Mouse (Mus musculus): ENCODE measurements around the gene Gpr108. TPM values are rescaled to one million over a fixed set of nuclear protein-coding genes. Genes with fewer than 3 reads are reported as not detected.
"Not testable (repeated sequence)": the region's sequence is repeated elsewhere in the genome, so short reads cannot be mapped to it uniquely, and the experiment has no call there.

Gene Gpr108
- polyA plus RNA-seq, 1 experiment from 2014 or later = 27.6 TPM

GRCm38 (mm10) chr17:57277598-57278261, 29.5 kb upstream of the Gpr108 start:
- 84% methylated on average over 4 of the region's 5 CpGs for WGBS
- H3K4me3 ChIP-seq (ENCODE audit: low read depth, low read length); H3K4me2 ChIP-seq (ENCODE audit: low read depth, low read length); H3K9me3 ChIP-seq (replicated peaks; ENCODE audit: control insufficient read depth, low read length); DNase-seq (ENCODE audit: low spot score); H3K36me3 ChIP-seq (replicated peaks; ENCODE audit: control insufficient read depth, insufficient read depth, low read depth, low read length); H3K9ac ChIP-seq (replicated peaks; ENCODE audit: low read length); H3K27ac ChIP-seq (replicated peaks; ENCODE audit: low read depth, low read length); ATAC-seq (replicated peaks; ENCODE audit: insufficient number of reproducible peaks, low FRiP score, low TSS enrichment, low read depth); H3K4me1 ChIP-seq (ENCODE audit: control insufficient read depth, insufficient read depth, low read length): not testable (repeated sequence)
- H3K27me3 ChIP-seq (ENCODE audit: control insufficient read depth, insufficient read depth, low read length) = peaks cover 20% of the 10 kb centered on the region

GRCm38 (mm10) chr17:57276634-57277121, 28.4 kb upstream of the Gpr108 start:
- H3K4me1 ChIP-seq (ENCODE audit: control insufficient read depth, insufficient read depth, low read length) = no peaks in the 10 kb centered on the region
- H3K9ac ChIP-seq (replicated peaks; ENCODE audit: low read length) = no peak overlapping the region
- H3K27me3 ChIP-seq (ENCODE audit: control insufficient read depth, insufficient read depth, low read length) = peaks cover 20% of the 10 kb centered on the region
- ATAC-seq (replicated peaks; ENCODE audit: insufficient number of reproducible peaks, low FRiP score, low TSS enrichment, low read depth) = peak; percentile 57; the same call in 1 of the 2 replicates
- H3K4me3 ChIP-seq (ENCODE audit: low read depth, low read length) = peak overlapping the region; percentile 38
- peak; percentile 88 for DNase-seq (ENCODE audit: low spot score)
- no peaks in the 10 kb centered on the region for H3K9me3 ChIP-seq (replicated peaks; ENCODE audit: control insufficient read depth, low read length)
- peak overlapping the region; percentile 29 for H3K4me2 ChIP-seq (ENCODE audit: low read depth, low read length)
- no peak overlapping the region for H3K27ac ChIP-seq (replicated peaks; ENCODE audit: low read depth, low read length)
- no peaks in the 10 kb centered on the region for H3K36me3 ChIP-seq (replicated peaks; ENCODE audit: control insufficient read depth, insufficient read depth, low read depth, low read length)
- WGBS = under 1% methylated on average over 20 of the region's 20 CpGs

GRCm38 (mm10) chr17:57275997-57276351, 27.7 kb upstream of the Gpr108 start:
- ATAC-seq (replicated peaks; ENCODE audit: insufficient number of reproducible peaks, low FRiP score, low TSS enrichment, low read depth) = no peak
- Histone ChIP-seq H3K4me3 (ENCODE audit: low read depth, low read length) (peak overlapping the region; percentile 38), H3K27me3 (ENCODE audit: control insufficient read depth, insufficient read depth, low read length) (peaks cover 20% of the 10 kb centered on the region), H3K4me2 (ENCODE audit: low read depth, low read length) (peak overlapping the region; percentile 56), H3K4me1 (ENCODE audit: control insufficient read depth, insufficient read depth, low read length) (no peaks in the 10 kb centered on the region), H3K27ac (replicated peaks; ENCODE audit: low read depth, low read length) (no peak overlapping the region), H3K9me3 (replicated peaks; ENCODE audit: control insufficient read depth, low read length) (no peaks in the 10 kb centered on the region), H3K36me3 (replicated peaks; ENCODE audit: control insufficient read depth, insufficient read depth, low read depth, low read length) (no peaks in the 10 kb centered on the region), H3K9ac (replicated peaks; ENCODE audit: low read length) (no peak overlapping the region)
- 3% methylated on average over 13 of the region's 13 CpGs for WGBS
- DNase-seq (ENCODE audit: low spot score) = no peak

- no peak overlapping the region for H3K27ac ChIP-seq (replicated peaks; ENCODE audit: low read depth, low read length)
- peak overlapping the region; percentile 9 for H3K9ac ChIP-seq (replicated peaks; ENCODE audit: low read length)
- DNase-seq (ENCODE audit: low spot score) (peak; percentile 70), ATAC-seq (replicated peaks; ENCODE audit: insufficient number of reproducible peaks, low FRiP score, low TSS enrichment, low read depth) (peak; percentile 60)
- no peaks in the 10 kb centered on the region for H3K9me3 ChIP-seq (replicated peaks; ENCODE audit: control insufficient read depth, low read length)
- peak overlapping the region; percentile 56 for H3K4me2 ChIP-seq (ENCODE audit: low read depth, low read length)
- H3K4me1 ChIP-seq (ENCODE audit: control insufficient read depth, insufficient read depth, low read length) = no peaks in the 10 kb centered on the region
- WGBS = under 1% methylated on average over 48 of the region's 53 CpGs
- H3K27me3 ChIP-seq (ENCODE audit: control insufficient read depth, insufficient read depth, low read length) = peaks cover 20% of the 10 kb centered on the region
- H3K36me3 ChIP-seq (replicated peaks; ENCODE audit: control insufficient read depth, insufficient read depth, low read depth, low read length) = no peaks in the 10 kb centered on the region
- H3K4me3 ChIP-seq (ENCODE audit: low read depth, low read length) = peak overlapping the region; percentile 38
Observed at GRCm38 (mm10) chr17:57275111-57275996, 27.1 kb upstream of the Gpr108 start.

GRCm38 (mm10) chr17:57274686-57275085, 26.4 kb upstream of the Gpr108 start:
- Histone ChIP-seq H3K27me3 (ENCODE audit: control insufficient read depth, insufficient read depth, low read length) (peaks cover 20% of the 10 kb centered on the region), H3K36me3 (replicated peaks; ENCODE audit: control insufficient read depth, insufficient read depth, low read depth, low read length) (no peaks in the 10 kb centered on the region), H3K9ac (replicated peaks; ENCODE audit: low read length) (peak overlapping the region; percentile 9), H3K9me3 (replicated peaks; ENCODE audit: control insufficient read depth, low read length) (no peaks in the 10 kb centered on the region), H3K4me2 (ENCODE audit: low read depth, low read length) (peak overlapping the region; percentile 56), H3K4me3 (ENCODE audit: low read depth, low read length) (peak overlapping the region; percentile 38), H3K27ac (replicated peaks; ENCODE audit: low read depth, low read length) (no peak overlapping the region), H3K4me1 (ENCODE audit: control insufficient read depth, insufficient read depth, low read length) (no peaks in the 10 kb centered on the region)
- ATAC-seq (replicated peaks; ENCODE audit: insufficient number of reproducible peaks, low FRiP score, low TSS enrichment, low read depth) (no peak), DNase-seq (ENCODE audit: low spot score) (peak; percentile 14)
- 5% methylated on average over 15 of the region's 15 CpGs for WGBS

GRCm38 (mm10) chr17:57273846-57274245, 25.6 kb upstream of the Gpr108 start:
- Histone ChIP-seq H3K4me1 (ENCODE audit: control insufficient read depth, insufficient read depth, low read length) (no peaks in the 10 kb centered on the region), H3K9ac (replicated peaks; ENCODE audit: low read length) (no peak overlapping the region), H3K27ac (replicated peaks; ENCODE audit: low read depth, low read length) (no peak overlapping the region), H3K9me3 (replicated peaks; ENCODE audit: control insufficient read depth, low read length) (no peaks in the 10 kb centered on the region), H3K4me2 (ENCODE audit: low read depth, low read length) (no peak overlapping the region), H3K27me3 (ENCODE audit: control insufficient read depth, insufficient read depth, low read length) (peaks cover 20% of the 10 kb centered on the region), H3K36me3 (replicated peaks; ENCODE audit: control insufficient read depth, insufficient read depth, low read depth, low read length) (no peaks in the 10 kb centered on the region), H3K4me3 (ENCODE audit: low read depth, low read length) (no peak overlapping the region)
- WGBS = 37% methylated on average over 6 of the region's 7 CpGs
- no peak for ATAC-seq (replicated peaks; ENCODE audit: insufficient number of reproducible peaks, low FRiP score, low TSS enrichment, low read depth)
- DNase-seq (ENCODE audit: low spot score) = no peak

GRCm38 (mm10) chr17:57271301-57271700, 23.1 kb upstream of the Gpr108 start:
- DNase-seq (ENCODE audit: low spot score) (no peak), ATAC-seq (replicated peaks; ENCODE audit: insufficient number of reproducible peaks, low FRiP score, low TSS enrichment, low read depth) (no peak)
- Histone ChIP-seq H3K4me2 (ENCODE audit: low read depth, low read length) (no peak overlapping the region), H3K4me3 (ENCODE audit: low read depth, low read length) (no peak overlapping the region), H3K36me3 (replicated peaks; ENCODE audit: control insufficient read depth, insufficient read depth, low read depth, low read length) (no peaks in the 10 kb centered on the region), H3K9ac (replicated peaks; ENCODE audit: low read length) (no peak overlapping the region), H3K9me3 (replicated peaks; ENCODE audit: control insufficient read depth, low read length) (no peaks in the 10 kb centered on the region), H3K27ac (replicated peaks; ENCODE audit: low read depth, low read length) (no peak overlapping the region), H3K4me1 (ENCODE audit: control insufficient read depth, insufficient read depth, low read length) (no peaks in the 10 kb centered on the region), H3K27me3 (ENCODE audit: control insufficient read depth, insufficient read depth, low read length) (peaks cover 20% of the 10 kb centered on the region)
- WGBS = 68% methylated on average over 9 of the region's 9 CpGs
